Mouse (Mus musculus) heart, adult 2 months (tissue): ENCODE measurements at regions not wholly inside any gene's neighbourhood (a gene's known extent, or its start where the extent isn't known, plus 50 kb on each side); places are given as distances from the start of the nearest gene placed in this dataset.
"Not testable (repeated sequence)": the region's sequence is repeated elsewhere in the genome, so short reads cannot be mapped to it uniquely, and the experiment has no call there.

Experiments used
- DNase-seq, 2 experiments: peaks; one replicate each; pipeline ENCODE4 v3.0.0; 2021
- H3K27ac ChIP-seq: fragments of 200-600 bp; 2 replicates; pipeline ENCODE4 v1.8.1; 2022
- H3K27me3 ChIP-seq: fragments of 200-500 bp; 2 replicates; pipeline ENCODE4 v1.6.1; 2012; ENCODE audit warnings: mild to moderate bottlenecking, low read length, inconsistent platforms, mixed read lengths; ENCODE audit not compliant: control insufficient read depth, insufficient read depth
- H3K36me3 ChIP-seq: fragments of 200-500 bp; 2 replicates; pipeline ENCODE4 v1.6.1; 2012; ENCODE audit warnings: low read length, inconsistent platforms; ENCODE audit not compliant: control insufficient read depth, insufficient read depth
- H3K4me1 ChIP-seq: fragments of 200-500 bp; 2 replicates; pipeline ENCODE4 v1.6.1; 2011; ENCODE audit warnings: low read length; ENCODE audit not compliant: control insufficient read depth, insufficient read depth
- H3K4me3 ChIP-seq: fragments of 200-600 bp; 2 replicates; pipeline ENCODE4 v1.8.1; 2022
- H3K79me2 ChIP-seq: fragments of 200-500 bp; replicated peaks from 2 replicates; pipeline ENCODE4 v1.6.1; 2012; ENCODE audit warnings: mild to moderate bottlenecking, inconsistent platforms, low read length, moderate library complexity, mixed read lengths; ENCODE audit not compliant: control insufficient read depth, insufficient read depth
- H3K9ac ChIP-seq: fragments of 200-500 bp; 2 replicates; pipeline ENCODE4 v1.6.1; 2012; ENCODE audit warnings: low read depth, mild to moderate bottlenecking, control low read depth, inconsistent platforms, low read length, mixed read lengths
- CTCF ChIP-seq: fragments of 200-600 bp; IDR thresholded peaks from 2 replicates; pipeline ENCODE4 v1.8.1; 2022; ENCODE audit warnings: antibody characterized with exemption, mild to moderate bottlenecking, moderate library complexity
- EP300 ChIP-seq: fragments of 200-500 bp; IDR thresholded peaks from 2 replicates; pipeline ENCODE4 v1.6.1; 2011; ENCODE audit warnings: low read depth, low read length, control low read depth; ENCODE audit not compliant: insufficient read depth
- POLR2A ChIP-seq: fragments of 200-500 bp; IDR thresholded peaks from 2 replicates; pipeline ENCODE4 v1.6.1; 2011; ENCODE audit warnings: mild to moderate bottlenecking, low read depth, low read length, control low read depth; ENCODE audit not compliant: insufficient read depth
- whole genome bisulfite sequencing: fragments of 180-500 bp; shearing (Covaris S2); methylation state at CpG from one replicate; pipeline ENCODE4 v1.1.7; 2018; 5-methylcytosine and 5-hydroxymethylcytosine counted together
- intact Hi-C: fragments of 180-260 bp; cut with DNase I; formaldehyde crosslinking; loops from one replicate; pipeline ENCODE4 v1.15.1; 2025

DNA sequence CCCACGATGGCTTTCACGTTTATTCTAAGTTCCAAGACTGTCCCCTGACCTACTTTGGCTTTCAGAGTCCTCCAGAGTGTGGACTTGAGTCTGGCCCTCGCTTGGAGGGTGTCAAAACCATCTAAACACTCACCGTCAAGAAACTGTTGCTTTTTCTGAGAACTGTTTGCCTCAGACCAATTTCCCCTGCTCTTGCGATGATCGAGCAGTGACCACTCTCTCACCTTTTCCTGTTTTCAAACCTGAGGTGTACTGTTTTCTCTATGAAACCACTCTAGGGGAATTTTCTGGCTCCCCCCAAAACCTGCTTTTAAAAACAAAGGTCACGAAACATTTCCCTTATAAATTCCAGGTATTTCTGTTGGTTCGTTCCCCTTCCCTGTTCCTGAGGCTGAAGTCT is 174.0 kb upstream of the Tab2 start:
- 47% methylated on average over 8 of the region's 8 CpGs for WGBS
- Histone ChIP-seq H3K4me3 (no peak overlapping the region), H3K79me2 (no peaks in the 10 kb centered on the region), H3K36me3 (no peaks in the 10 kb centered on the region), H3K9ac (no peak overlapping the region), H3K27me3 (no peaks in the 10 kb centered on the region), H3K4me1 (no peaks in the 10 kb centered on the region), H3K27ac (no peak overlapping the region)
- no peak for TF ChIP-seq POLR2A
- intact Hi-C loops: no loop called here
- DNase-seq: no peak

GRCm38 (mm10) chr10:8124124-8124523 is 168.1 kb upstream of the Tab2 start:
- TF ChIP-seq CTCF: no peak
- no peak for TF ChIP-seq EP300
- no peak for TF ChIP-seq POLR2A
- H3K4me3 ChIP-seq: no peak overlapping the region

GRCm38 (mm10) chr10:8121895-8122294 is 165.9 kb upstream of the Tab2 start:
- TF ChIP-seq CTCF (no peak), POLR2A (no peak), EP300 (no peak)
- Histone ChIP-seq H3K79me2 (no peaks in the 10 kb centered on the region), H3K27me3 (no peaks in the 10 kb centered on the region), H3K4me1 (no peaks in the 10 kb centered on the region), H3K36me3 (no peaks in the 10 kb centered on the region), H3K4me3 (no peak overlapping the region), H3K9ac (no peak overlapping the region), H3K27ac (no peak overlapping the region)
- 37% methylated on average over 4 of the region's 4 CpGs for WGBS
- DNase-seq: no peak
- intact Hi-C loops: no loop called here

More at GRCm38 (mm10) chr10:8124124-8124523, 168.1 kb upstream of the Tab2 start:
- H3K4me1 ChIP-seq: no peaks in the 10 kb centered on the region
- intact Hi-C loops: no loop called here
- no peaks in the 10 kb centered on the region for H3K27me3 ChIP-seq
- H3K27ac ChIP-seq: no peak overlapping the region
- H3K79me2 ChIP-seq: no peaks in the 10 kb centered on the region
- no peak for DNase-seq
- no peaks in the 10 kb centered on the region for H3K36me3 ChIP-seq
- 93% methylated on average over 1 of the region's 1 CpGs for WGBS
- no peak overlapping the region for H3K9ac ChIP-seq

DNA sequence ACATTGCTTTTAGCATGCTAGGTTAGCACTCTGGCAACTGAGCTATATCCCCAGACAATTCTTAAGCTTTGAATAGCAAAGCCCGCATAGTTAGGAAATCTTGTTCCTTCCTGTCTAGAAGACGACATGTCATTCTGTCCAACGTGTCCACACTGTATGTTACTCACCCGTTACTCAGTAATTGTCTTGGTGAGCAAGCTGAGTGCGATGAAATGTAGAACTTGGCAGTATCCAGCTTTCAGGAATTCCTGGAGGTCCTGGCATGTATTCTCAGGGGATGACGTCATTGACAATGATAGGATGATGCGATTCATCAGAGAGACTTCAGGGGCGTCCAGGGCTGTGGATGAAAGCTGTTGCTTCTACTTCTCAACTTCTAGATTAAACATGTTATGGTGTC is 160.8 kb upstream of the Tab2 start:
- intact Hi-C loops: no loop called here
- WGBS: 14% methylated on average over 8 of the region's 8 CpGs
- Histone ChIP-seq H3K9ac (no peak overlapping the region), H3K27ac (no peak overlapping the region), H3K27me3 (no peaks in the 10 kb centered on the region), H3K4me1 (no peaks in the 10 kb centered on the region), H3K4me3 (no peak overlapping the region), H3K36me3 (no peaks in the 10 kb centered on the region), H3K79me2 (no peaks in the 10 kb centered on the region)
- TF ChIP-seq EP300: no peak
- no peak for TF ChIP-seq POLR2A
- TF ChIP-seq CTCF: no peak
- DNase-seq: no peak

DNA sequence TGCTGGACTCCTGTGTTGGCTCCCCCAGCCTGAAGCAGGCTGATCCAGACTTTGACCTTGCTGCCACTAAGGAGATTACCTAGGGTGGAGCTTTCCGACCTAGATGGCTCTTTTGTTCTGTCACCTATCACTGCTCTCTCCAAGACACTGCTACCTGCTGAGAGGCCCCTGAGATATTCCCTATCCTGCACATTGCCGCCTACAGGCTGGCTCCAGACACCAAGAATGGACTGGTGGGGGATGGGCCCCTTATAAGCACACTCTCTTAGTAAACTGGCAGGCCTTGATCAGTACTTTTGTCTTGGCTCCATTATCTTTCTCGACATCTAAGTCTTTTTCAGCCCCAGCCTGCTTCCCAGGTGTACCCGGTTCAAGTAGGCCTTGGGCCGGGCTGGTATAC is 158.9 kb upstream of the Tab2 start:
- H3K27me3 ChIP-seq, H3K4me1 ChIP-seq, H3K9ac ChIP-seq, H3K36me3 ChIP-seq, DNase-seq, H3K4me3 ChIP-seq, intact Hi-C loops, H3K27ac ChIP-seq, H3K79me2 ChIP-seq: not testable (repeated sequence)
- WGBS: 85% methylated on average over 5 of the region's 5 CpGs

GRCm38 (mm10) chr10:8114530-8114929 is 158.5 kb upstream of the Tab2 start:
- H3K79me2 ChIP-seq: no peaks in the 10 kb centered on the region
- no peak for DNase-seq
- no peak overlapping the region for H3K9ac ChIP-seq
- H3K27me3 ChIP-seq: no peaks in the 10 kb centered on the region
- no peaks in the 10 kb centered on the region for H3K36me3 ChIP-seq
- H3K4me1 ChIP-seq: no peaks in the 10 kb centered on the region
- TF ChIP-seq POLR2A (no peak), EP300 (no peak), CTCF (no peak)
- no peak overlapping the region for H3K27ac ChIP-seq
- WGBS: 76% methylated on average over 3 of the region's 3 CpGs
- intact Hi-C loops: no loop called here
- H3K4me3 ChIP-seq: no peak overlapping the region

GRCm38 (mm10) chr10:8100489-8100888 is 144.5 kb upstream of the Tab2 start:
- no peaks in the 10 kb centered on the region for H3K4me1 ChIP-seq
- H3K9ac ChIP-seq: no peak overlapping the region
- WGBS: 94% methylated on average over 6 of the region's 6 CpGs
- no peaks in the 10 kb centered on the region for H3K36me3 ChIP-seq
- no peaks in the 10 kb centered on the region for H3K27me3 ChIP-seq
- no peak overlapping the region for H3K4me3 ChIP-seq
- no peak for TF ChIP-seq EP300
- no peak for TF ChIP-seq POLR2A
- TF ChIP-seq CTCF: no peak
- intact Hi-C loops: no loop called here
- no peak for DNase-seq
- no peaks in the 10 kb centered on the region for H3K79me2 ChIP-seq
- H3K27ac ChIP-seq: no peak overlapping the region
